Mouse (Mus musculus) forebrain, embryonic 12.5 days (tissue): Measurements from ENCODE around the gene Tlr12. TPM values are rescaled to one million over a fixed set of nuclear protein-coding genes. Genes with fewer than 3 reads are reported as not detected.

Experiments used
- ATAC-seq: fragments of 200-750 bp; cut with Nextera tagmentation; 2 replicates; pipeline ENCODE4 v1.8.0; 2017; ENCODE audit warnings: moderate TSS enrichment; ENCODE audit not compliant: low FRiP score
- H3K27ac ChIP-seq: fragments of 300-500 bp; sonication (generic); 2 replicates; pipeline ENCODE4 v1.5.1; 2016; ENCODE audit warnings: mild to moderate bottlenecking
- H3K27me3 ChIP-seq: fragments of 300-500 bp; sonication (generic); 2 replicates; pipeline ENCODE4 v1.6.1; 2016; ENCODE audit warnings: mild to moderate bottlenecking
- H3K36me3 ChIP-seq: fragments of 300-500 bp; sonication (generic); replicated peaks from 2 replicates; pipeline ENCODE4 v1.6.1; 2016; ENCODE audit warnings: mild to moderate bottlenecking
- H3K4me1 ChIP-seq: fragments of 300-500 bp; sonication (generic); 2 replicates; pipeline ENCODE4 v1.6.1; 2016
- H3K4me2 ChIP-seq: fragments of 300-500 bp; sonication (generic); 2 replicates; pipeline ENCODE4 v1.6.1; 2016; ENCODE audit warnings: mild to moderate bottlenecking, moderate library complexity
- H3K4me3 ChIP-seq: fragments of 300-500 bp; sonication (generic); replicated peaks from 2 replicates; pipeline ENCODE4 v1.5.1; 2016; ENCODE audit warnings: mild to moderate bottlenecking
- H3K9ac ChIP-seq: fragments of 300-500 bp; sonication (generic); 2 replicates; pipeline ENCODE4 v1.6.1; 2016; ENCODE audit warnings: mild to moderate bottlenecking
- H3K9me3 ChIP-seq: fragments of 300-500 bp; sonication (generic); 2 replicates; pipeline ENCODE4 v1.6.1; 2016
- WGBS: fragments of 180-500 bp; shearing (Covaris S2); methylation state at CpG from one replicate; pipeline ENCODE4 v1.1.7; 2016; 5-methylcytosine and 5-hydroxymethylcytosine counted together
- polyA plus RNA-seq: library from polyadenylated mRNA; unstranded; fragments of >200 nt; fragmentation: Nextera tagmentation; extraction: Ambion mirVana; gene quantifications from 2 replicates; pipeline ENCODE4 v1.2.1, GENCODE M21; 2016

The Tlr12 gene
- polyA plus RNA-seq, 1 experiment from 2014 or later = 0.79 TPM

GRCm38 (mm10) chr4:128645896-128646295 is 27.5 kb upstream of the Tlr12 start:
- no peak overlapping the region for H3K27ac ChIP-seq
- 85% methylated on average over 6 of the region's 6 CpGs for WGBS

GRCm38 (mm10) chr4:128641766-128642717 is 23.6 kb upstream of the Tlr12 start:
- Histone ChIP-seq H3K36me3 (no peaks in the 10 kb centered on the region), H3K9me3 (no peaks in the 10 kb centered on the region), H3K27me3 (no peaks in the 10 kb centered on the region), H3K4me1 (peaks cover 5% of the 10 kb centered on the region), H3K4me2 (no peak overlapping the region), H3K27ac (no peak overlapping the region), H3K4me3 (no peak overlapping the region), H3K9ac (no peak overlapping the region)
- ATAC-seq = no peak
- WGBS = 64% methylated on average over 23 of the region's 23 CpGs

More at GRCm38 (mm10) chr4:128645896-128646295, 27.5 kb upstream of the Tlr12 start:
- Histone ChIP-seq H3K9ac (no peak overlapping the region), H3K4me3 (no peak overlapping the region), H3K4me1 (no peaks in the 10 kb centered on the region), H3K27me3 (no peaks in the 10 kb centered on the region), H3K36me3 (no peaks in the 10 kb centered on the region), H3K4me2 (no peak overlapping the region), H3K9me3 (no peaks in the 10 kb centered on the region)
- no peak for ATAC-seq

DNA sequence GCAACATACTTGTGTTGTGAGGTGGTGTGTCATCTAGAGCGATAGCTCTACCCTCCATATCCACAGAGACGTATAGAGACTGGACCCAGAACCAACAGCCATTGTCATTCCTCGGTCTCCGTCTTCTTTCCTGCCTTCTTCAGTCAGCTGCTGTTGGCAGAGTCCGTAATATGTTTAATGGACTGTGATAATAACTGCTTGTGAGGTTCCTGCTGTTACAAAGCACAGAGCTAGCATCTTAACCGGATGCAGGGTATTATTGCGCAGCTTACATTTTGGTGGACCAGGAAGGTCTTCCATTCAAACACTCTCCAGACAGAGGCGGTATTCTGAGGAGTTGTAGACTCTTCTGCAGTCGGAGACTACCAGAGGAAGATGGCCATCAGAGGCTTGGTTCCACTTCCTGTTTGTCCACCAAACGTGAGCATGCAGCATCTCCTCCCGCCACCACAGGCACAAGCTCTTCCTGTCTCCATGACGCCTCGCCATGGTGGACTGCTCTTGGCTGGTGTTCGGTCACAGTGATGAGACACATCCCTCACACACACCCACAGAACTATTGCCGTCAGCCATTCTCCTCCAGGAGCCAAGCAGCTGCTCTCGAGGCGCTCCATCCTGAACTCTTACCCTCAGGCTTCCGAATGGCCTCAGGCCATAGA is 20.0 kb upstream of the Tlr12 start:
- Histone ChIP-seq H3K4me3 (no peak overlapping the region), H3K36me3 (no peaks in the 10 kb centered on the region), H3K4me2 (no peak overlapping the region), H3K27ac (0 out of 2 replicates have a peak overlapping the region, but pooled peaks have one; percentile 36), H3K9me3 (no peaks in the 10 kb centered on the region), H3K27me3 (no peaks in the 10 kb centered on the region), H3K4me1 (peaks cover 14% of the 10 kb centered on the region), H3K9ac (no peak overlapping the region)
- WGBS = 86% methylated on average over 18 of the region's 18 CpGs
- ATAC-seq = no peak

GRCm38 (mm10) chr4:128637250-128637649 is 18.8 kb upstream of the Tlr12 start:
- H3K9me3 ChIP-seq = no peaks in the 10 kb centered on the region
- H3K4me3 ChIP-seq = no peak overlapping the region
- no peak overlapping the region for H3K9ac ChIP-seq
- ATAC-seq = no peak
- 62% methylated on average over 11 of the region's 11 CpGs for WGBS
- peaks cover 14% of the 10 kb centered on the region for H3K4me1 ChIP-seq
- no peaks in the 10 kb centered on the region for H3K36me3 ChIP-seq
- H3K27ac ChIP-seq = 0 out of 2 replicates have a peak overlapping the region, but pooled peaks have one; percentile 8
- no peak overlapping the region for H3K4me2 ChIP-seq
- no peaks in the 10 kb centered on the region for H3K27me3 ChIP-seq

DNA sequence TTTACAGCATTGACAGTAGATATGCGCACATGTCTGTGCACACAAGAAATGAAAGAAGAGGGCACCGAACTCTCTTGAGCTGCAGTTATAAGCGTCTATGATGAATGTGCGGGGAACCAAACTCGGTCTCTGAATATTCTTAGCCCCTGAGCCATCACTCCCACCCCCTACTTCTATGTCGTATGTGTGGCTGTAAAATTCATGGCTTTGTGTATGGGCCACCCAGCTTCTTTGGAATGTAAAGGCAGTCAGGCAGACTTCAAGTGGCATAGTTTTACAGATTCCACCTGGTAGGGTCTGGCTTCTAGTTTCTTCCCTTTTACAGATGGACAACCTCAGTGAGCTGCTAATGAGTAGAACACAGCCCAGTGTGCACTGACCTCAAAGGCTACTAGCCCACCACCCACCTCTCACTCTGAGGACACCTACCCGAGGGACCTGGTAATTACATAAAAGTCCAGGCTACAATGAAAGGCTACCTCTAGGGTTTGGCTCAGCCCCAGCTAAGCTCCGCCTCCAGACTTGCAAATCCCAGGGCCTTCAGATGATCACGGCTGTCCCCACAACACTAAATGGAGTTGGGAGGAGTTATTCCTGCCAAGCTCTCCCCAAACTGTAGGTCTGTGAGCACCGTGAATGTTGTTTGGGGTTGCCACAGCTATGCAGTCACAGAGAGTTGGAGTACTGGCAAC is 17.6 kb upstream of the Tlr12 start:
- no peaks in the 10 kb centered on the region for H3K36me3 ChIP-seq
- no peaks in the 10 kb centered on the region for H3K27me3 ChIP-seq
- no peaks in the 10 kb centered on the region for H3K9me3 ChIP-seq
- H3K27ac ChIP-seq = no peak overlapping the region
- no peak overlapping the region for H3K4me3 ChIP-seq
- H3K4me1 ChIP-seq = peaks cover 19% of the 10 kb centered on the region
- no peak overlapping the region for H3K4me2 ChIP-seq
- WGBS = 58% methylated on average over 10 of the region's 10 CpGs
- ATAC-seq = no peak
- H3K9ac ChIP-seq = no peak overlapping the region

GRCm38 (mm10) chr4:128635451-128635850 is 17.0 kb upstream of the Tlr12 start:
- Histone ChIP-seq H3K9me3 (no peaks in the 10 kb centered on the region), H3K4me3 (no peak overlapping the region), H3K27ac (no peak overlapping the region), H3K4me1 (peaks cover 19% of the 10 kb centered on the region), H3K36me3 (no peaks in the 10 kb centered on the region), H3K27me3 (no peaks in the 10 kb centered on the region), H3K4me2 (no peak overlapping the region), H3K9ac (no peak overlapping the region)
- no peak for ATAC-seq
- WGBS = 81% methylated on average over 7 of the region's 7 CpGs

GRCm38 (mm10) chr4:128621109-128621508 is 2.7 kb upstream of the Tlr12 start:
- H3K9me3 ChIP-seq = no peaks in the 10 kb centered on the region

GRCm38 (mm10) chr4:128620572-128620971 is 2.2 kb upstream of the Tlr12 start:
- Histone ChIP-seq H3K27me3 (peaks cover 14% of the 10 kb centered on the region), H3K9me3 (no peaks in the 10 kb centered on the region), H3K4me3 (no peak overlapping the region), H3K4me1 (no peaks in the 10 kb centered on the region), H3K27ac (no peak overlapping the region), H3K4me2 (no peak overlapping the region), H3K9ac (no peak overlapping the region), H3K36me3 (no peaks in the 10 kb centered on the region)
- no peak for ATAC-seq
- 81% methylated on average over 6 of the region's 6 CpGs for WGBS

More at GRCm38 (mm10) chr4:128621109-128621508, 2.7 kb upstream of the Tlr12 start:
- H3K9ac ChIP-seq = no peak overlapping the region
- no peak overlapping the region for H3K4me2 ChIP-seq
- peaks cover 14% of the 10 kb centered on the region for H3K27me3 ChIP-seq
- no peak for ATAC-seq
- H3K4me3 ChIP-seq = no peak overlapping the region
- 87% methylated on average over 8 of the region's 8 CpGs for WGBS
- H3K36me3 ChIP-seq = no peaks in the 10 kb centered on the region
- H3K27ac ChIP-seq = no peak overlapping the region
- no peaks in the 10 kb centered on the region for H3K4me1 ChIP-seq

DNA sequence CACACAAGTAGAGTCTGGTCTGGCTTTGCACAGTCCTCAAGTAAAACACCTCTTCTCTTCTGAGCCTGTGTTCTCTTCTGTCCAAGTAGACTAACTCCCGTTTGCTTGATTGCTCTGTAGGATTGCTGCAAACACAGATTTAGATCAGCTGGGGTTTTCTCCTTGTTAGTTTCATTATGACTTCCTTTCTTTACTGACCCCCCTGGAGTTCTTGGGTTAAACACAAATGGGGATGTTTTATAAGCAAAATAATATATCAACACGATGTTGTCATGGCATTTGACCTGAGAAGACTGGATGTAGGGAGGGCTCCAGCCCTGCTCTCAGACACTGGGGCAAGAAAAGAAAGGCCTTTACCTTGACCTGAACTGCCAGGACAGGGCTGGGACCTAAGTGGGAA is 544 bp upstream of the Tlr12 start:
- no peak for ATAC-seq
- H3K27me3 ChIP-seq = peaks cover 14% of the 10 kb centered on the region
- H3K9ac ChIP-seq = no peak overlapping the region
- no peak overlapping the region for H3K4me2 ChIP-seq
- no peak overlapping the region for H3K27ac ChIP-seq
- H3K4me3 ChIP-seq = no peak overlapping the region
- WGBS = 37% methylated on average over 2 of the region's 2 CpGs
- no peaks in the 10 kb centered on the region for H3K4me1 ChIP-seq
- H3K9me3 ChIP-seq = no peaks in the 10 kb centered on the region
- no peaks in the 10 kb centered on the region for H3K36me3 ChIP-seq

- ATAC-seq = no peak
- no peaks in the 10 kb centered on the region for H3K36me3 ChIP-seq
- no peaks in the 10 kb centered on the region for H3K9me3 ChIP-seq
- no peak overlapping the region for H3K4me2 ChIP-seq
- no peak overlapping the region for H3K9ac ChIP-seq
- WGBS = 78% methylated on average over 17 of the region's 17 CpGs
- peaks cover 14% of the 10 kb centered on the region for H3K27me3 ChIP-seq
- H3K27ac ChIP-seq = no peak overlapping the region
- H3K4me3 ChIP-seq = no peak overlapping the region
- H3K4me1 ChIP-seq = no peaks in the 10 kb centered on the region
Observed at GRCm38 (mm10) chr4:128617363-128618120, 877 bp downstream of the Tlr12 start.

DNA sequence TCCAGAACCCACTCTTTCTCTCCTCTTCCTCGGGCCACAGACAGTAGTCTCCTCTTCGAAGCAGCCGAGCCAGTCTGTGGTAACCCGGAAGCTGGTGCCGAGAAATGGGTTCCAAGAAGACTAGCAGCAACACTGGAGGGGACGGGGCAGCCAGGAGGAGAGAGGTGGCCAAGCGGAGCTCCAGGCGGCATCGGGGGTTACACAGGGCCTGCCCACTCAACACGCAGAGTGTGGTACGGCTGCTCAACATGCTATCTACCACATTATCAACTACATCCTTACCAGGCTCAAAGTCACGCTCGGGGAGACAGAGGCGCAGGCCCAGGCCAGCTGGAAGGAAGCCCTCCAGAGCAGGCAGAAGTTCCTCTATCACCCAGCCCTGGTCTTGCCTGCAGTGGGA is 2.7 kb downstream of the Tlr12 start:
- ATAC-seq = no peak
- 92% methylated on average over 14 of the region's 14 CpGs for WGBS

More for the DNA sequence above, 2.7 kb downstream of the Tlr12 start:
- peaks cover 14% of the 10 kb centered on the region for H3K27me3 ChIP-seq
- H3K27ac ChIP-seq = no peak overlapping the region
- H3K4me3 ChIP-seq = no peak overlapping the region
- no peak overlapping the region for H3K9ac ChIP-seq
- no peak overlapping the region for H3K4me2 ChIP-seq
- H3K36me3 ChIP-seq = no peaks in the 10 kb centered on the region
- no peaks in the 10 kb centered on the region for H3K9me3 ChIP-seq
- peaks cover 1% of the 10 kb centered on the region for H3K4me1 ChIP-seq
